15 mouse cellular contexts compared by ENCODE assay signal in the genomic region with DNA sequence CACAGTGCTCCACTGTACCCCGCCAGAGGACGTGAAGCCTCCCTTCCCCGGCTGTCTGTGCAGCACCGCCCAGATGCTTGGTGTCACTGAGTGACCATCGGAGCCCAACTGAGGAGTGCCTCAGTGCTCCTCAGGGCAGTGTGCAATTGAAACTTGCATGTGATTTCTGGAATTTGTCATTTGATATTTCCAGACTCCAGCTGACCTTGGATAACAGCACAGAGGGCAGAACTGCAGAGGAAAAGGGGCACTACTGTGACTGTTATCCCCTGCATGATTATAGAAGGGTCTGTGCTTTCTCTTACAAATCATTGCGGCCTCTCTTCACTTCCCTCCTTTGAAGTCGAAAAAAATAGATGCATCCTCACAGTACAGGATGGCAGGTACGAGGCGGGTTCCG.
"Had no signal": no experiment of that assay in that cellular context is flagged by ENCODE, and none has a peak within 500 bp of the region (broad histone marks: within the 10 kb centered on the region; RNA-seq: fewer than 3 reads in every experiment).

No protein-coding gene starts in this region.

- H3K4me3 ChIP-seq: limb, embryonic 15.5 days; liver, embryonic 12.5 days; midbrain, embryonic 10.5 days; myocyte; neural tube, embryonic 15.5 days had no signal

- H3K4me2 ChIP-seq: limb, embryonic 15.5 days; liver, embryonic 12.5 days; lung, embryonic 14.5 days; neural tube, embryonic 15.5 days had no signal

- H3K36me3 ChIP-seq: limb, embryonic 15.5 days; liver, embryonic 12.5 days; midbrain, embryonic 10.5 days; neural tube, embryonic 15.5 days had no signal

- H3K9ac ChIP-seq: limb, embryonic 15.5 days; liver, embryonic 12.5 days; lung, embryonic 14.5 days; neural tube, embryonic 15.5 days had no signal

- H3K27ac ChIP-seq: kidney, postnatal 0 days; limb, embryonic 15.5 days; liver, embryonic 12.5 days; midbrain, embryonic 10.5 days; neural tube, embryonic 15.5 days had no signal

- ATAC-seq: liver, embryonic 12.5 days had no signal

- DNase-seq: kidney, postnatal 36 days; left cerebral cortex, postnatal 4 days; lung, embryonic 14.5 days; lung, postnatal 10 days; lung, postnatal 4 days; midbrain, embryonic 14.5 days; right cerebral cortex, adult 18-20 months; right cerebral cortex, postnatal 25 days; thymus, postnatal 36 days had no signal

- H3K9me3 ChIP-seq: limb, embryonic 15.5 days; liver, embryonic 12.5 days; midbrain, embryonic 10.5 days; neural tube, embryonic 15.5 days had no signal
